Mouse (Mus musculus): ENCODE results near the gene Usp6nl. TPM values are rescaled to one million over a fixed set of nuclear protein-coding genes. Genes with fewer than 3 reads are reported as not detected.
A peak's percentile ranks its signal among the peaks of the same experiment; 100 is the strongest.

The Usp6nl gene
- polyA plus RNA-seq, 2 experiments: 2.8 to 3.3 TPM

DNA sequence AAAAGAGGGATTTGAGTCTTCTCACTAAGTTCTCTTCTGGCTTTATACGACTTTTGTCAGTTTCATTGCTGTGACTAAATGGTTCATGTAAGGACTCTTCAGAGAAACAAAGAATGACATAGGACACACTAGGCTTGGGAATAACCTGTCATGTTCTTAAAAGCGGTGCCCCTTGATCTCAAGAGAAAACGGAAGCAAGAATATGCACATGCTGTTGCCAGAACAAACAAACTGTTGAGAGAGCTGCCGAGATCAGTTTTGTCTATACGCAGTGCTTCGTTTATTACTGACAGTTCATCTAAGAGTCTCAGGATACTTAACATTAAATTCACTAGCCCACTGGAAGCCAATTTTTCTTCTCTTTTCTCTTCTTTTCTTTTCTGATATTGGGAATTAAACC is 76.4 kb downstream of the Usp6nl start:
- TF ChIP-seq CTCF (IDR thresholded peaks at IDR 0.05; ENCODE audit: low read depth) (no peak), EP300 (IDR thresholded peaks at IDR 0.05; ENCODE audit: low read depth) (no peak)
- 87% methylated on average over 6 of the region's 6 CpGs for WGBS (ENCODE audit: insufficient replicate concordance)
- Histone ChIP-seq H3K4me2 (ENCODE audit: low read depth) (no peak overlapping the region), H3K36me3 (replicated peaks; ENCODE audit: control insufficient read depth, insufficient read depth, low read depth) (no peaks in the 10 kb centered on the region), H3K9ac (replicated peaks) (no peak overlapping the region), H3K4me1 (replicated peaks; ENCODE audit: control insufficient read depth in 2 of 2, insufficient read depth in 2 of 2, low read length in 1 of 2) (peaks cover 0 to 14% of the 10 kb centered on the region in 2 experiments; a peak in 3 of 4 replicates), H3K4me3 (ENCODE audit: insufficient read depth in 1 of 2, low read depth in 2 of 2, low read length in 2 of 2) (no peak overlapping the region), H3K27ac (no peak overlapping the region), H3K27me3 (ENCODE audit: control insufficient read depth, insufficient read depth, low read length) (no peaks in the 10 kb centered on the region), H3K9me3 (ENCODE audit: control insufficient read depth, low read length) (no peaks in the 10 kb centered on the region)
- ATAC-seq (ENCODE audit: insufficient read depth) (no peak), DNase-seq (ENCODE audit: low read depth in 3 of 3, low spot score in 3 of 3) (no peak)

DNA sequence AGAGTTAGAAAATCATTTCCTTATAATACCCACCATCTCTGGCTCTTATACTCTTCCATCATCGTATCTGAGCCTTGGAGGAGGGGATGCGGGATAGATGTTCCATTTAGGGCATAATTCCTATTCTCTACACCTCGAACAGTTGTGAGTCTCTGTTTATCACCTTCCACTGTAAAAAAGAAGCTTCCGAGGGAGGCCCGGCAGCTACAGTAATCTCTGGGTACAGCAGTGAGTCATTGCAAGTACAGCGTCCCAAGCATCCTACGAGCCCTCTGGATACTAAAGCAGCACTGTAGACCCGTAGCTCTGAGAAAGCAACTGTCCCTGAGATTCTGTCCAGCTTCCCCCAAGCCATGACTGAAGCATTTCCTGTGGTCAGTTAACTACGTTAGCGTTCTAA is 78.6 kb downstream of the Usp6nl start:
- WGBS (ENCODE audit: insufficient replicate concordance): 73% methylated on average over 10 of the region's 10 CpGs
- ATAC-seq (ENCODE audit: insufficient read depth) (no peak), DNase-seq (ENCODE audit: low read depth in 3 of 3, low spot score in 3 of 3) (no peak)
- no peak for TF ChIP-seq EP300 (IDR thresholded peaks at IDR 0.05; ENCODE audit: low read depth)
- no peak for TF ChIP-seq CTCF (IDR thresholded peaks at IDR 0.05; ENCODE audit: low read depth)
- Histone ChIP-seq H3K9ac (replicated peaks) (no peak overlapping the region), H3K4me2 (ENCODE audit: low read depth) (no peak overlapping the region), H3K4me1 (replicated peaks; ENCODE audit: control insufficient read depth in 2 of 2, insufficient read depth in 2 of 2, low read length in 1 of 2) (peaks cover 0 to 18% of the 10 kb centered on the region in 2 experiments; a peak in 3 of 4 replicates), H3K27ac (no peak overlapping the region), H3K36me3 (replicated peaks; ENCODE audit: control insufficient read depth, insufficient read depth, low read depth) (no peaks in the 10 kb centered on the region), H3K27me3 (ENCODE audit: control insufficient read depth, insufficient read depth, low read length) (no peaks in the 10 kb centered on the region), H3K4me3 (ENCODE audit: insufficient read depth in 1 of 2, low read depth in 2 of 2, low read length in 2 of 2) (no peak overlapping the region), H3K9me3 (ENCODE audit: control insufficient read depth, low read length) (no peaks in the 10 kb centered on the region)

- ATAC-seq (ENCODE audit: insufficient read depth): peak; percentile 45; the same call in 1 of the 2 replicates
- H3K4me1 ChIP-seq (replicated peaks; ENCODE audit: control insufficient read depth in 2 of 2, insufficient read depth in 2 of 2, low read length in 1 of 2): peaks cover 0 to 12% of the 10 kb centered on the region in 2 experiments; a peak in 3 of 4 replicates
- DNase-seq (ENCODE audit: low read depth in 3 of 3, low spot score in 3 of 3): no peak
- no peak overlapping the region for H3K4me2 ChIP-seq (ENCODE audit: low read depth)
- no peak overlapping the region for H3K9ac ChIP-seq (replicated peaks)
- no peaks in the 10 kb centered on the region for H3K9me3 ChIP-seq (ENCODE audit: control insufficient read depth, low read length)
- no peak for TF ChIP-seq EP300 (IDR thresholded peaks at IDR 0.05; ENCODE audit: low read depth)
- TF ChIP-seq CTCF (IDR thresholded peaks at IDR 0.05; ENCODE audit: low read depth): peak; percentile 54
- no peaks in the 10 kb centered on the region for H3K36me3 ChIP-seq (replicated peaks; ENCODE audit: control insufficient read depth, insufficient read depth, low read depth)
- WGBS (ENCODE audit: insufficient replicate concordance): 50% methylated on average over 11 of the region's 11 CpGs
- H3K4me3 ChIP-seq (ENCODE audit: insufficient read depth in 1 of 2, low read depth in 2 of 2, low read length in 2 of 2): no peak overlapping the region
- no peak overlapping the region for H3K27ac ChIP-seq
- no peaks in the 10 kb centered on the region for H3K27me3 ChIP-seq (ENCODE audit: control insufficient read depth, insufficient read depth, low read length)
Observed at GRCm38 (mm10) chr2:6403375-6403774, 80.9 kb downstream of the Usp6nl start.

DNA sequence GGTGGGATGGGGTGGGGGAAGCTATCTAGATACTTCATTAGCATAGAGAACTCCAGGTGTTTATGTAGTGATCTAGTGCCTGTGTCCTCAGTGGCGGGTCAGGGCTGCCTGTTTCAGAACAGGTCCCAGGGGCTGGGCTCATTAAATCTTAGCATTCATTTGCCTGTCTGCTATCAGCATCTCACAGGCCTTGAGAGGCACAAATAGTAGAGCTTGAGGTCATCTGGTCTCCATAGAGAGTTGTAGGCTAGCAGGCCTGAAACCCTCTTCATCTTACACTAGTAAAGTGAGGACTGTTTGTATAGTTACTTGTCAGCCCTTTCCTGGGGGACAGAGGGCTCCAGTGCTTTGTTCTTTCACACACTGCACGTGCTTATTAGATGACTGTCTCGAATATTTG is 81.5 kb downstream of the Usp6nl start:
- Histone ChIP-seq H3K4me3 (ENCODE audit: insufficient read depth in 1 of 2, low read depth in 2 of 2, low read length in 2 of 2) (no peak overlapping the region), H3K27me3 (ENCODE audit: control insufficient read depth, insufficient read depth, low read length) (no peaks in the 10 kb centered on the region), H3K4me2 (ENCODE audit: low read depth) (no peak overlapping the region), H3K4me1 (replicated peaks; ENCODE audit: control insufficient read depth in 2 of 2, insufficient read depth in 2 of 2, low read length in 1 of 2) (peaks cover 0 to 12% of the 10 kb centered on the region in 2 experiments; a peak in 3 of 4 replicates), H3K27ac (no peak overlapping the region), H3K9ac (replicated peaks) (no peak overlapping the region), H3K9me3 (ENCODE audit: control insufficient read depth, low read length) (no peaks in the 10 kb centered on the region), H3K36me3 (replicated peaks; ENCODE audit: control insufficient read depth, insufficient read depth, low read depth) (no peaks in the 10 kb centered on the region)
- WGBS (ENCODE audit: insufficient replicate concordance): 49% methylated on average over 3 of the region's 3 CpGs
- 0 out of 2 replicates have a peak, but pooled peaks have one; percentile 14 for ATAC-seq (ENCODE audit: insufficient read depth)
- TF ChIP-seq CTCF (IDR thresholded peaks at IDR 0.05; ENCODE audit: low read depth) (no peak), EP300 (IDR thresholded peaks at IDR 0.05; ENCODE audit: low read depth) (no peak)
- no peak for DNase-seq (ENCODE audit: low read depth in 3 of 3, low spot score in 3 of 3)

DNA sequence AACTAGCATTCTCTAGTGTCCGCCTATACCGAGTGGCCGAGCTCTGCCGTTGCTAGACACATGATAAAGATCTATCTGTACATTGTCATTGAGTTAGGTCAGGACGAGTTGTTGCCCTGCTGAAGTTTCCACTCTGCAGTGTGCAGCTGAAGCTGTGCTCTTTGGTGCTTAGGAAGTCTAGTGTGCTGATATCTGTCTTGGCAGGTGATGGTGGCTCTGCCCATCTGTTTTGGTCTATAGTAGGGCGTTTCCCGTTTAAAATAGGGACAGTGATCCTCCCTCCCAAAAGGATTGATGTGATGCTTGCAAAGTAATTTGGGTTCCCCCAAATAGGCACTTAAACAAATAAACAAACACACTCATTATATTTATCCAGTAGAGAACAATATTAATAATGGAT is 82.2 kb downstream of the Usp6nl start:
- Histone ChIP-seq H3K4me1 (replicated peaks; ENCODE audit: control insufficient read depth in 2 of 2, insufficient read depth in 2 of 2, low read length in 1 of 2) (peaks cover 0 to 12% of the 10 kb centered on the region in 2 experiments; a peak in 3 of 4 replicates), H3K9ac (replicated peaks) (no peak overlapping the region), H3K27ac (no peak overlapping the region), H3K36me3 (replicated peaks; ENCODE audit: control insufficient read depth, insufficient read depth, low read depth) (no peaks in the 10 kb centered on the region), H3K27me3 (ENCODE audit: control insufficient read depth, insufficient read depth, low read length) (no peaks in the 10 kb centered on the region), H3K4me3 (ENCODE audit: insufficient read depth in 1 of 2, low read depth in 2 of 2, low read length in 2 of 2) (no peak overlapping the region), H3K4me2 (ENCODE audit: low read depth) (no peak overlapping the region), H3K9me3 (ENCODE audit: control insufficient read depth, low read length) (no peaks in the 10 kb centered on the region)
- DNase-seq (ENCODE audit: low read depth in 3 of 3, low spot score in 3 of 3) (no peak), ATAC-seq (ENCODE audit: insufficient read depth) (peak; percentile 37; the same call in 1 of the 2 replicates)
- 48% methylated on average over 7 of the region's 7 CpGs for WGBS (ENCODE audit: insufficient replicate concordance)
- 0 out of 2 replicates have a peak, but pooled peaks have one; percentile 7 for TF ChIP-seq EP300 (IDR thresholded peaks at IDR 0.05; ENCODE audit: low read depth)
- TF ChIP-seq CTCF (IDR thresholded peaks at IDR 0.05; ENCODE audit: low read depth): no peak
